Mouse (Mus musculus) stomach, postnatal 0 days (tissue): Measurements from ENCODE around the gene Ppp6r3. TPM values are rescaled to one million over a fixed set of nuclear protein-coding genes. Genes with fewer than 3 reads are reported as not detected.
A peak's percentile ranks its signal among the peaks of the same experiment; 100 is the strongest.

Experiments
- ATAC-seq: fragments of 200-750 bp; cut with Nextera tagmentation; 2 replicates; pipeline ENCODE4 v1.8.0; 2017; ENCODE audit not compliant: low FRiP score, low TSS enrichment
- DNase-seq: peaks from one replicate; pipeline ENCODE4 v3.0.0-alpha.2; 2016; ENCODE audit warnings: low spot score
- H3K27ac ChIP-seq: fragments of 300-500 bp; sonication (generic); replicated peaks from 2 replicates; pipeline ENCODE4 v1.5.1; 2014; ENCODE audit warnings: mild to moderate bottlenecking, control low read depth
- H3K27me3 ChIP-seq: fragments of 300-500 bp; sonication (generic); 2 replicates; pipeline ENCODE4 v1.6.1; 2014; ENCODE audit warnings: low read length; ENCODE audit not compliant: control insufficient read depth, insufficient read depth
- H3K36me3 ChIP-seq: fragments of 300-500 bp; sonication (generic); 2 replicates; pipeline ENCODE4 v1.6.1; 2014; ENCODE audit warnings: low read length, mixed read lengths; ENCODE audit not compliant: control insufficient read depth, insufficient read depth
- H3K4me1 ChIP-seq: fragments of 300-500 bp; sonication (generic); replicated peaks from 2 replicates; pipeline ENCODE4 v1.6.1; 2014; ENCODE audit warnings: antibody characterized with exemption; ENCODE audit not compliant: control insufficient read depth, insufficient read depth
- H3K4me2 ChIP-seq: fragments of 300-500 bp; sonication (generic); replicated peaks from 2 replicates; pipeline ENCODE4 v1.6.1; 2014; ENCODE audit warnings: low read depth, mild to moderate bottlenecking, control low read depth, moderate library complexity
- H3K4me3 ChIP-seq: fragments of 300-500 bp; sonication (generic); 2 replicates; pipeline ENCODE4 v1.5.1; 2014; ENCODE audit warnings: low read depth, low read length, control low read depth
- H3K9ac ChIP-seq: fragments of 300-500 bp; sonication (generic); 2 replicates; pipeline ENCODE4 v1.6.1; 2014; ENCODE audit warnings: mild to moderate bottlenecking, low read length, control low read depth, mixed read lengths
- H3K9me3 ChIP-seq: fragments of 300-500 bp; sonication (generic); 2 replicates; pipeline ENCODE4 v1.6.1; 2016; ENCODE audit warnings: low read length; ENCODE audit not compliant: control insufficient read depth
- CTCF ChIP-seq: IDR thresholded peaks from 2 replicates; pipeline ENCODE4 v1.5.1; 2016; ENCODE audit warnings: antibody characterized with exemption, low read depth, mild to moderate bottlenecking, moderate library complexity
- EP300 ChIP-seq: optimal IDR thresholded peaks from 2 replicates; pipeline ENCODE3; 2016; ENCODE audit warnings: antibody characterized with exemption
- WGBS: fragments of 180-500 bp; shearing (Covaris S2); extraction: QIAGEN DNeasy Blood & Tissue Kit; methylation state at CpG from one replicate; pipeline ENCODE4 v1.1.7; 2014; 5-methylcytosine and 5-hydroxymethylcytosine counted together
- polyA plus RNA-seq: library from polyadenylated mRNA; unstranded; fragments of >200 nt; fragmentation: Nextera tagmentation; extraction: Ambion mirVana; gene quantifications from 2 replicates; pipeline ENCODE4 v1.2.1, GENCODE M21; 2015

The Ppp6r3 gene
- polyA plus RNA-seq, 1 experiment from 2014 or later: 18.6 TPM

GRCm38 (mm10) chr19:3480101-3480500, 95.4 kb downstream of the Ppp6r3 start:
- 92% methylated on average over 8 of the region's 8 CpGs for WGBS

GRCm38 (mm10) chr19:3476996-3477395, 98.6 kb downstream of the Ppp6r3 start:
- 93% methylated on average over 3 of the region's 3 CpGs for WGBS
- no peak for ATAC-seq
- no peak overlapping the region for H3K9ac ChIP-seq
- H3K36me3 ChIP-seq: peaks cover 21% of the 10 kb centered on the region
- H3K27ac ChIP-seq: no peak overlapping the region
- DNase-seq: no peak
- no peak for TF ChIP-seq EP300
- TF ChIP-seq CTCF: no peak
- H3K4me2 ChIP-seq: no peak overlapping the region
- no peaks in the 10 kb centered on the region for H3K4me1 ChIP-seq
- H3K4me3 ChIP-seq: no peak overlapping the region
- no peaks in the 10 kb centered on the region for H3K9me3 ChIP-seq
- H3K27me3 ChIP-seq: no peaks in the 10 kb centered on the region

More at GRCm38 (mm10) chr19:3480101-3480500, 95.4 kb downstream of the Ppp6r3 start:
- H3K27me3 ChIP-seq: no peaks in the 10 kb centered on the region
- no peak overlapping the region for H3K4me2 ChIP-seq
- TF ChIP-seq CTCF: no peak
- no peak for TF ChIP-seq EP300
- H3K36me3 ChIP-seq: peaks cover 27% of the 10 kb centered on the region
- no peak overlapping the region for H3K4me3 ChIP-seq
- H3K27ac ChIP-seq: no peak overlapping the region
- H3K4me1 ChIP-seq: no peaks in the 10 kb centered on the region
- ATAC-seq (no peak), DNase-seq (no peak)
- H3K9me3 ChIP-seq: no peaks in the 10 kb centered on the region
- no peak overlapping the region for H3K9ac ChIP-seq

- Histone ChIP-seq H3K9me3 (no peaks in the 10 kb centered on the region), H3K4me2 (no peak overlapping the region), H3K4me1 (no peaks in the 10 kb centered on the region), H3K4me3 (no peak overlapping the region), H3K36me3 (peaks cover 50% of the 10 kb centered on the region), H3K27me3 (no peaks in the 10 kb centered on the region), H3K27ac (no peak overlapping the region), H3K9ac (no peak overlapping the region)
- DNase-seq (no peak), ATAC-seq (no peak)
- TF ChIP-seq EP300 (no peak), CTCF (no peak)
- WGBS: 92% methylated on average over 2 of the region's 2 CpGs
Observed at GRCm38 (mm10) chr19:3471218-3471617, 104.3 kb downstream of the Ppp6r3 start.

- no peak overlapping the region for H3K27ac ChIP-seq
- H3K4me2 ChIP-seq: no peak overlapping the region
- H3K36me3 ChIP-seq: peaks cover 60% of the 10 kb centered on the region
- no peaks in the 10 kb centered on the region for H3K4me1 ChIP-seq
- no peaks in the 10 kb centered on the region for H3K9me3 ChIP-seq
- DNase-seq: no peak
- H3K4me3 ChIP-seq: no peak overlapping the region
- ATAC-seq: no peak
- no peak for TF ChIP-seq EP300
- TF ChIP-seq CTCF: no peak
- 91% methylated on average over 7 of the region's 7 CpGs for WGBS
- H3K9ac ChIP-seq: no peak overlapping the region
- no peaks in the 10 kb centered on the region for H3K27me3 ChIP-seq
Observed at GRCm38 (mm10) chr19:3467574-3467973, 108.0 kb downstream of the Ppp6r3 start.

- ATAC-seq (no peak), DNase-seq (no peak)
- Histone ChIP-seq H3K4me3 (no peak overlapping the region), H3K27ac (peak overlapping the region; percentile 49), H3K4me2 (no peak overlapping the region), H3K36me3 (peaks cover 36% of the 10 kb centered on the region), H3K9me3 (no peaks in the 10 kb centered on the region), H3K9ac (no peak overlapping the region), H3K27me3 (no peaks in the 10 kb centered on the region), H3K4me1 (no peaks in the 10 kb centered on the region)
- 66% methylated on average over 3 of the region's 3 CpGs for WGBS
- no peak for TF ChIP-seq CTCF
- TF ChIP-seq EP300: no peak
Observed at GRCm38 (mm10) chr19:3459986-3460385, 115.6 kb downstream of the Ppp6r3 start.

- no peaks in the 10 kb centered on the region for H3K27me3 ChIP-seq
- 83% methylated on average over 6 of the region's 6 CpGs for WGBS
- H3K27ac ChIP-seq: no peak overlapping the region
- no peaks in the 10 kb centered on the region for H3K4me1 ChIP-seq
- ATAC-seq (no peak), DNase-seq (no peak)
- H3K9ac ChIP-seq: no peak overlapping the region
- no peaks in the 10 kb centered on the region for H3K9me3 ChIP-seq
- no peak overlapping the region for H3K4me3 ChIP-seq
- H3K4me2 ChIP-seq: no peak overlapping the region
- TF ChIP-seq CTCF: no peak
- TF ChIP-seq EP300: no peak
- peaks cover 29% of the 10 kb centered on the region for H3K36me3 ChIP-seq
Observed at GRCm38 (mm10) chr19:3458331-3459099, 117.0 kb downstream of the Ppp6r3 start.
